Mouse (Mus musculus): ENCODE results near the gene Tusc1.

Tusc1 gene

GRCm38 (mm10) chr4:93335118-93336003 is at the start of gene Tusc1:
Tusc1 (minus strand) TSS chr4:93335511.
- peak; percentile 11 to 67 for DNase-seq (ENCODE audit: low spot score in 2 of 2)

DNA sequence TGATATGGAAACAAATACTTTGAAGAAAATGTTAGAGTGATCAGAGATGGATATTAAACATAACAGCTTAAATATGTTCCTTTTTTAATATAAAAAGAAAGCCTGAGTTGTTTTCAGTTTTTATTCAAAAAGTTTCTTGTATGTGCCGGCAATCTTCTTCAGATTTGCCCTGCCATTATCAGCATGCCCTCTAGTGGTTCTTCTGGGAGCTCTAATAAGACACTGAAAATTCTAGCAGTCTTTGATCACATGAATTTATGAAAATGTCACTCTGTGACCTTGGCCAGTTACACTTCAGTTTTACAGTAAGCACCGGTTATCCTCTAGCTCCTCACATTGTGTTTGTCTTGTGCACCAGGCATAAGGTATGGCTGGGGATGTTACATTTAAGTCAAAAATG is 17.6 kb upstream of the Tusc1 start:
- no peak for DNase-seq (ENCODE audit: low spot score in 2 of 2)

DNA sequence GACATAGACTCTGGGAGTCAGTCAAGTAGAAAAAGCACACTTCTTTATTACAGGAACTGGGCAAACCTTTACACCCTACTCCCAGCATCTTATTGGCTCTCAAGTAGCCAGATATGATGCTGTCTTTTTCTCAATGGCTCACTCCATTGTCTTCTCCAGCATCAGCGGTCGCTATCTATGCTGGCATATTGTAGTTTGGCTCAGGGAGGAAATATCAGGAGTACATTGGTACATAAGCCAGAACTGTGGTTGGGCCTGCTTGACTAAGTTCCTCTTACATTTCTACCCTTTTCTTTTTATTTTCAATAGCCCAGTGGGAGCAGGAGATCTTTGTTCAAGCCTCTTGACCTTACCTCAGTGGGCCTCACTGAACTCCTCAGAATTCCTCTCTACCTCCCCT is 9.0 kb upstream of the Tusc1 start:
- no peak for DNase-seq (ENCODE audit: low spot score in 2 of 2)

DNA sequence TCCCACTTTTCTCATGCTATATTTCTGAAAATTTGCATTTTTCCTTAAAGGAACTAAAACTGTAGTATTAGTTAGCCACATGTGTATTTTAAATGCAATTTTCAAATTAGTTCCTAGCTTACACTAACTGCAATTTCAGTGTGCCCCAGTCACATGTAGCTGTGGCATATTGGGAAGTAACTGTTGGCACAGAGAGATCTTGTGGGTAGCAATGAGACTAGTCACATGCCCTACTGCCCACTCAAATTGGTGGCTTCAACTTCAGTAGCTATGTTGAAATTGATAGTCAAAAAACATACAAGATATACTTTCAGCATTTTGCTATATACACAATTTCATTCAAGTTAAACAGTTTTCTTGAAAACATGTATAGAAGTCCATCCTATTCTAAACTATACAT is 6.3 kb upstream of the Tusc1 start:
- DNase-seq (ENCODE audit: low spot score in 2 of 2): no peak

DNA sequence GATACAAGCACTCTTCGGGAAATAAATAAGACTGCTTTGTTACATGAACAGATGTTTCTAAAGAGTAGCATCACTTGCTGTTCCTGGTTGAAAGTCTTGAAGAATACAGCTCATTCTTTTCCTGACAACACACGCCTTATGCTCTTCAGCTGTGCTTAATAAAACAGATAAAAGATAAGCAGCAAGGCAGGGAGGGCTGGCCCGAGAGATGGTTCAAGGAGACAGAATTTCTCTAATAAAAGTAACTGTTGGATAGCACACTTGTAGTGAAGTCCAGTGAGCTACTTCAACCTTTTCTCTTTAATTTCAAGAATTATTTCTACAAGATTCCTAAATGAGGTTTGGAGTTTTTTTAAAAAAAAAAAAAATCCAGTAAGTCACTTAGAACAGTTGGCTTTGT is 2.7 kb upstream of the Tusc1 start:
- DNase-seq (ENCODE audit: low spot score in 2 of 2): no peak

GRCm38 (mm10) chr4:93334636-93335117 is 634 bp downstream of the Tusc1 start:
- peak; percentile 16 to 69 for DNase-seq (ENCODE audit: low spot score in 2 of 2)

GRCm38 (mm10) chr4:93307486-93307885 is 27.8 kb downstream of the Tusc1 start:
- DNase-seq (ENCODE audit: low spot score in 2 of 2): no peak

DNA sequence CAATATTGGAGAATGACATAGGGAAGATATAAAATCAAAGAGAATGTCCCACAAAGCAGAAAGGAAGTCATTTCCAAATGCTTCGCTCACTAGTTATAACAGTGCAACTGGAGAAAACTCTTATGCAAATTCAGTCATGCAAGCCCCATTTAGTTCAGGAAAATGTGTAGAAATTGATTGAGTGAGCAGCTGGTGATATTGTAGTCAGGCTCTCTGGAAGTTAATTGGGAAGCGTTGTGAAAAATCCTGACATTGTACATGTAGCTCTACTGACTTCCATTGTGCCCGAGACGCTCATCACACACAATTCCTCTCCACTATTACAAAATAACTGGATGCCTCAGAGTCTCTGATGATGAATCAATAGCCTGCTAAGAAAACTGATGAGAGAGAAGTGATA is 49.2 kb downstream of the Tusc1 start:
- no peak for DNase-seq (ENCODE audit: low spot score in 2 of 2)
